Mouse (Mus musculus) adrenal gland, adult 18-20 months (tissue): ENCODE data around the gene Tubb2a. TPM values are rescaled to one million over a fixed set of nuclear protein-coding genes. Genes with fewer than 3 reads are reported as not detected.

ENCODE experiments used
- DNase-seq, 2 experiments: peaks; one replicate each; pipeline ENCODE4 v3.0.0; 2021 to 2022; ENCODE audit warnings: low spot score in 2 of 2
- long read RNA-seq, 2 experiments: library from polyadenylated mRNA; stranded (forward); transcript quantifications; one replicate each; pipeline ENCODE4 v2.0.0; 2021
- total RNA-seq, 2 experiments: library from RNA; stranded (reverse); gene quantifications; 1 replicate in 1 of 2; 2 replicates in 1 of 2; pipeline ENCODE4 v1.2.3; 2021

Gene Tubb2a
- total RNA-seq, result 10 to 100 TPM; 35.1 to 85.9 TPM
- long read RNA-seq, experiment 1, transcript Tubb2a-201 (4 exons, 1,610 nt), result major isoform, 159 of 170 reads
- long read RNA-seq, experiment 1, partial matches to known transcripts, result 6 of 170 reads
- long read RNA-seq, experiment 1, other reads (novel, unspliced or antisense), result 5 of 170 reads
- long read RNA-seq, experiment 2, transcript Tubb2a-201 (4 exons, 1,610 nt), result major isoform, 139 of 153 reads
- long read RNA-seq, experiment 2, partial matches to known transcripts, result 14 of 153 reads
- long read RNA-seq, experiment 2, other reads (novel, unspliced or antisense), result 0 of 153 reads

DNA sequence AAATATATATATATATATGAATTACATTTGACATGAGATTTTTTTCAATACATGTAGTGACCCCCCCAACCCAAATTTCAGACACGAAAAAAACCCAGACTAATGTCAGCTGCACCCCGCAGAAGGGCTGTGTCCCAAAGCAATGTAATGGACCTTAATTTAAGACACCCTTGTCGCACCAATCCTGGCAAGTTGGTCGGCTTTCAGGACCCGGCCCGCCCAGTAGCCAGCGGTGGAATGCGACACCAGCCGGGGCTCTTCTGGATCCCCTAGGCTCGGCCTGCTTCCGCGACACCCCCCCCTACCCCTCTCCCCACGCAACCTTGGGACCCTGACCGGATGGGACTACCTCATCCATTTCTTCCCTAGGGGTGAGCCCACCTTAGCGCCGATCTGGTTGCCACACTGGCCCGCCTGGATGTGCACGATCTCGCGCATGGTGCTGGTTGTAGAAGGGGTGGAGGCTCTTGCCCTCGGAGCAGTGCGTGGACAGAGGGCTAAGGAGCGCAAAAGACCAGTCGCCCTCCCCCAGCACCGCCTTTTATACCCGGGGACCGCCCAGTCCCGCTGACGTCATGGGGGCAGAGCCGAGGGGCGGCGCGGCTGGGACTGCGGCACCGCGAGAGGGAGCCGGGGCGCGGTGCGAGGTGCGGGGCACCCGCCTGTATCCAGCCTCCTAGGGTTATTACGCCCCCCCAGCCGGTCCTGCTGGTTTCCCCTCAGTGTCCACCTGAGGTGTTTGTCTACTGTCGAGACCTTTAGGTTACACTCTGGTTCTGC lies at the start of gene Tubb2a:
Tubb2a (minus strand) TSS at position 516 of the 780 bp plus-strand sequence.
- DNase-seq, result peak; percentile 95 to 96

GRCm38 (mm10) chr13:34125711-34126110 lies 47.9 kb upstream of the Tubb2a start:
- DNase-seq, result no peak

DNA sequence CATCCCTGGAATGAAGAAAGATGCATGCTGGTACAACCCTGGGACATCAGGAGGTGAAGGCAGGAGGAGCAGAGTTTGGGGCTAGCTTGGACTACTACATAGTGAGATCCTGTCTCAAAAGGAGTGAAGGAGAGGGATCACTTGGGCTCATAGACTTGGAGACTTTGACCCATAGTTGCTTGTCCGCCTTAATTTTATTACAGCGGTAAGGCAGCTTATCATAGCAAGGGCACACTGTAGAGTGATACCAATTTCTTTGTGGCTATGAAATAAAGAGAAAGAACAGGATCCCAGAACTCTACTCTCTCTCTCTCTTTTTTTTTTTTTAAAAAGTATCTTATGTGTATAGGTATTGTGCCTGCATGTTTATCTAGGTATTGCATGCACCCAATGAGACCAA lies 42.7 kb upstream of the Tubb2a start:
- no peak for DNase-seq

DNA sequence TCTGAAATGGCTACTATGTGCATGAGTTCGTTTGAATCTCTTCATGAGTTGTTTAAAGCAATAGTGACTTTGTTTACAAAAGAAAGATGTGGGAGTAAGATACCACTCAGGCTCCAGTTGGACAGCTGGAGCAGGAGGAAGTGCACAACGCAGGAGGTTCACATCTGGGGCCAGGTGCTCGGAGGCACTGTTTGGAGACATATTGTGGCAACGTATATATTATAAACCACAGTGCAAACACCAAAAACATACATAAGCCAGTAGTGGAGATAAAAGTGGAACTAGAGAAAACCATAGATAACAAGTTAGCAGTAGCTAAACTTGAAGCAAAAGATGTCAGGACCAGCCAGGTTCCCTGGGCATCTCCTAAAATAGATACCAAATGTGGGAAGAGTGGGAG lies 41.6 kb upstream of the Tubb2a start:
- DNase-seq, result no peak

DNA sequence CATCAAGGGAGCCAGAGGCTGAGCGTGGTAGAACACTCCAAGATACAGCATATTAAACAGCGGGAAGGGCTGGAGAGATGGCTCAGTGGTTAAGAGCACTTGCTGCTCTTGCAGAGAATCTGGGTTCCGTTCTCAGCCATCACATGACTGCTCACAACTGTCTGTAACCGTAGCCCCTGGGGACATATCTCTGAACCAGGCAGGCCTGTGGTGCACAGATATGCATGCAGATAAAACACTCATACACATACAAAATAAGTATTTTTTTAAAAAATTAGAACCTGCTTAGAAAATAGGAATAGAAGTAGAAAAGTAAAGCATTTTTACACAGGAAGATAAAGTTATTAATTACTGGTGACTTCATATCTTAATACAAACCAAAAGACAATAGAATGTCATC lies 41.0 kb upstream of the Tubb2a start:
- DNase-seq, result no peak

- no peak for DNase-seq
These were observed 38.7 kb upstream of the Tubb2a start for GRCm38 (mm10) chr13:34116508-34116907.

- no peak for DNase-seq
These were observed 36.8 kb upstream of the Tubb2a start for GRCm38 (mm10) chr13:34114654-34115053.

DNA sequence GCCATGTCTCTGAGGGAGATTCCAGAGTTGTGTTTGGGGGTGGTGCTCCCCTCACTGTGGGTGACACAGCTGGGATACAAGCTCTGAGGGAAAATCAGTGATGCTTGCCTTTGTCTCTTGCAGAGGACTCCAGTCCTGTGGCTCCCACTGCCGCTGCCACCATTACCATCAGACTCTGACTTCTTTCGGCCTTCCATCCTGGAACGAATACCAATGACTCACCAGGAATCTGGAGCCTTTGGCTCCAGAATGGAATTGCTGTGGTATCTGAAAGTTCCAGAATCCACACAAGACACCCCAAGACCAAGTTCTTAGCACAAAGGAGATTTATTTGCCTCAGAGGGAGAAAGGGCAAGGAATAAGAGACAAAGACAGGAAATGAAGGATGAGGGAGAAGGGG lies 35.3 kb upstream of the Tubb2a start:
- no peak for DNase-seq

GRCm38 (mm10) chr13:34112369-34113081 lies 34.7 kb upstream of the Tubb2a start:
- peak in 1 of 2 experiments; percentile 60 for DNase-seq

DNA sequence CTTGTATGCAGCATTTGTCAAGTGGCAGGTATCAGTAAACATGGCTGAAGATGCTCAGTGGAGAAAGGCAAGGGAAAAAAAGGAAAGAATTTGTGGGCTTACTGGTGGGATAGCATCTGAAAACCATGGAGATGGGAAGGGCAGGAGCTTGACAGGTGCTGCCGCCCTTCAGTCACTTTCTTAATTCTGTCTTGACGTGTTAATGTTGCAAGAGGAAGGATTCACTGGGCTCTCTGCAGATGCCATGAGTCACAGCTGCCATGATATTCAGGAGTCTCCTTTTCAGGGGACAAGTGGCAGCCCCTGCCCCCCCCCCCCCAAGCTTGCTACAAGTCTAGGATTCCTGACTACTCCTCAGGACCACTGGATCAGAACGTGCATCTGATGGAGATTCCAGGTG lies 34.1 kb upstream of the Tubb2a start:
- DNase-seq, result no peak

- no peak for DNase-seq
These were observed 33.2 kb upstream of the Tubb2a start for GRCm38 (mm10) chr13:34111019-34111418.

- no peak for DNase-seq
These were observed 31.9 kb upstream of the Tubb2a start for GRCm38 (mm10) chr13:34109677-34110058.

- DNase-seq, result no peak
These were observed 31.3 kb upstream of the Tubb2a start for GRCm38 (mm10) chr13:34109035-34109676.

DNA sequence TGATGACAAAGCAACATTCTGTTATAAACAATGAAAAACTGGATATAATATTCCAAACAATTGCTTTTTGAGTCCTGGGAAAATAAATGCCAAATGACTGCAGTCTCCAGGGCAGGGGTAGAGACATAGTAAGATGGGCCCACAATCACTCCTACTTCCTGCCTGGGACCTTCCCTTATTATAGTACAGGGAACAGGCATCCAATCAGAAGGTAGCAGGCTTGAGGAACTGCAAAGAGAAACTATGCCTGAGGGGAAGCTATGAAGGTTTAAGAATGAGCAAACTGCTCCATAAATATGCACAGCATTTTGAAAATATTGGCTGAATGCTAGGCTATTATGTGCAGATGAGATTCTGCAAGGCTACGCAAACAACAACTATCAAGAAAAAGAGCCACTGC lies 29.2 kb upstream of the Tubb2a start:
- DNase-seq, result no peak

DNA sequence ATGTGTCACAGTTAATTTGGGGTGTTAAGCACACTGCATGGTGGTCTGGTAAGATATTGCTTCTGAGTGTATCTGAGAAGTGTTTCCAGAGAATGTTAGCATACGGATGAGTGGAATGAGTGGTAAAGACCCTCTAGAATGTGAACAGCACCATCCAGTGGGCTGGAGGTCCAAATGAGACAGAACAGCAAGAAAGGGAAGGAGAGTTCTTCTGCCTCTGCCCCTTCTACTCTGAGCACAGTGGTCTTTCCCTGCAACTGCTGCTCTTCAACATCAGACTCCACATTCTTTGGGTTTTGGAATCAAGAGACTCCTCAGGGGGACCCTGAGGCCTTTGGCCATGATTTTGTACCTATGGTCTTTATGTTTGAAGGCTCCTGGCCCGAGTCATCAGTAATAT lies 28.4 kb upstream of the Tubb2a start:
- DNase-seq, result no peak

GRCm38 (mm10) chr13:34105364-34105763 lies 27.6 kb upstream of the Tubb2a start:
- DNase-seq, result no peak

DNA sequence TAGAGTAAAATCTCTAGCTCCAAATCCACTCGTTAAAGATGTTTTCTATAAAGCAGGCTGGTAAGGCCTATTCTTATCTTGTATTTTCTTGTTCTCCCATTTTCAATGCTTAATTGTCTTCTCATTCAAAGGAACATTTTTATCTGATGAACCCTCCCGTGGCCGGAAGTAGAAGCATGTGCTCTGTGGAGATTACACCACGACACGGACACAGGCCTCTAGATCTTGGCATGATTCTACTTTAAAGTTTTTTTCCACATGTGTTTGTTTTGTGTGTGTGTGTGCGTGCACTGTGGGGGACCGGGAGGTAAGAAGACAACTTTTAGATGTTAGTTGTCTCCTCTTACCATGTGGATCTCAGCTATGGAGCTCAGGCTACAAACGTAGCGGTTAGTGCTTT lies 24.1 kb upstream of the Tubb2a start:
- no peak for DNase-seq

DNA sequence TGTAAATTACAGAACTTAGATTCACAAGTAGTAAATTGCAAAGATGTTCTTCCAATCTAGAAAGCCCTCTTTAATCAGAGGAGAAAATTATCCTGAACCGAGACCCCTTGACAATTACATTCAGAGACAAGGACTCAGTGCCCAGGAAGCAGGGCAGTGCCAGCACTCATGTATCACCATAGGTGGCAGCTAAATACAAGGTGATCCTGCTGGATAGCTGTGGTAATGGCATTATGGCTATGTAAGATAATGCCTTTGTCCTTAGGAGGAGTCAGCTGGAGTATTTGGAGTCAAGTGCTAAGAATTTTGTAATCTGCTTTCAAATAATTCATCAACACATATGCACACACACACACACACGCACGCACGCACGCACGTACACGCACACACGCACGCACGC lies 23.4 kb upstream of the Tubb2a start:
- no peak for DNase-seq

DNA sequence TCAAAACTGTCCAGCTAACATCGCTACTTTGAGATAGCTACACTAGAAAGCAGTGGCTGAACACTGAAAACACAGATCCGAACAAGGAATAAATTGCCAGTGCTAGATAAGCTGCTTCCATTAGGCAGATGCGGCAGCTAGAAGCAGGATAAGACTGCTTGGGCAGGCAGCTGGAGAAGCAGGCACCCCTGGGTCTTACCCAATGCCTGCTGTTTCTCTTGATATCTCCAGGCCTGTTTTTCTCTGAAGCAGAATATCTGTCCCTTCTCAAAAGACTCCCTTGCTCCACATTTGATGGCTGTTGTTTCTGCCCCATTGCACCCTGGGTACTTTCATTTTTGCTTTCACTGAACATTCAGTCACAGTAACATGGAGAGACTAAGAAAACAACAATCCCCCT lies 22.9 kb upstream of the Tubb2a start:
- DNase-seq, result no peak

DNA sequence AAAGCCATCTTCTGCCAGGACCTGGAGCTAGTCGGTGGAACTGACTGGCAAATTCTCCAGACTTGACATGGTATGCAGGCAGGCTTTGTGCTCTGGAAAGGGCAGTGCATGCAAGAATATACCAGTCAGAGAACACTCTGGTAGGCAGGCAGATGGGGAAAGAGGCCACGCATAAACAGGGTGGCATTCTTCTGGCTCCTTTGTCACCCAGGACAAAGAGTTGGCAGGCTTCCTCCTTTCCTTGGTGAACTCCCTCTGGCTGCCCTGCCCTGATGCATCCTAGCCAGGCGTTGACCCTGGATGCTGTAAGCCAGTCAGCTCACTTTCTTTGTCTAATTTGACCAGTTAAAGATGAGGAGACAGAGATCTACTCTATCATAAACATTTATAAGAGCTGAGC lies 19.3 kb upstream of the Tubb2a start:
- no peak for DNase-seq

GRCm38 (mm10) chr13:34096455-34096854 lies 18.6 kb upstream of the Tubb2a start:
- no peak for DNase-seq
